Mouse (Mus musculus) kidney, adult 11 months (tissue): ENCODE data around the gene Six2.

Source experiments
- DNase-seq: peaks from one replicate; pipeline ENCODE4 v3.0.0; 2022

Gene Six2

DNA sequence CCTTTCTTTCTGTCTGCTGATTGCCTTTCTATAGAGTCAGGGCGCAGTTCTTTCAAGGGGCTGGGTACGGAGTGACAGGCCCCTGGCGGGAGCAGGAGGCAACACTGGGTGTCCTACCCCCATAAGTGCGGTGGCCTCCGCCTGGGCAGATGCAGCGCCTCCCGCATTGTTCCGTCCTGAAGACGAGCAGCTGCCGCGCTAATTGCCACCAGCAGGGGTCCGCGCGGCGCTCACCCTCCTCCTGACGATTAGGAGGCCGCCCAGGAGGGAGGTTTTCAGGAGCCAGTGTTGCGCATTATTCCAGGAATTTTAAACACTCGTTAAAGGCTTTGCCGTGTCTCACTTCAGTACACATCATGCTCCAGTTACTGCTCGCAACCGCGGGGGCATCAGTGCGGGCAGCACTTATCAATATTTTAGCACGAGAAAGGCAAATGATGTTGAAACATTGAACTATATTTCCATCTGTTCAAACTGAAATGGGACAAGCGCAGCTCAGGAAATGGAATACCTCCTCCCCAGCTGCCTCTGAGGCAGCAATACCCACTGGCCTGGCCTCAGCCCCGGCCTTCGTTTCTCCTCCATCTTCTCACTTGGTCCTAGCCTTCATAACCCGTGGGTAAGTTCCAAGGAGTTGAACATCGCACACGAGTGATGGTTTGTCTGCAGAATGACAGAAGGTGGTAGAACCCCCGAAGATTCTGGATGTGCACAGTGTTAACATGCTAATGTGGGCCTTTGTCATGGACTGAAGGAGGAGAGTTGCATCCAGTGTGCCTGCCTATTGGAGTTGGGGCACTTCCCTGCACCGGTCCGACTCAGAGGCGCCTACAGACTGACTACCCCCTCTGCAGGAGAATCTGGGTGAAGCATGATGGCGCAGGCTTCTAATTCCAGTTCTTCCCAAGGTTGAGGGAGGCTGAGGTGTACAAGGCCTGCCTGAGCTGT is 42.1 kb downstream of the Six2 start:
- DNase-seq = no peak

DNA sequence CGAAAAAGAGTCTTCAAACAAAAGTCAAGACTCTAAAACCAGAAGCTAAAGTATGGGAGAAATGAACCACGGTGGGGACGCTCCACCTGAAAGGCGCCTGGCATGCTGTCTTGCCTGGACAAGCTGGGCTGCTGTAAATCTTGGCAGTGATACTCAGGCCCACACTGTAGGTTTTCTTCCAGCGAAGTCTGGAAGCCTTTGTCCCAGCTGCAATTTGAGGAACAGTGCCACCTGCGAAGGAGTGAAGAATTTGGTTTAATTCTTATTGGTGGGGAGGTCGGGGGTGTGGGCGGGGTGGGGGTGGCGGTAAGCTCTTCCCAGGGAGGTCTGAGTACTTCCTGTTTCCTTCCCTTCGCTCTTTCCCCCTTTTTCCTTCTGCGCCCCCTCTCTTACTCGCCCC is 42.8 kb downstream of the Six2 start:
- DNase-seq = no peak

DNA sequence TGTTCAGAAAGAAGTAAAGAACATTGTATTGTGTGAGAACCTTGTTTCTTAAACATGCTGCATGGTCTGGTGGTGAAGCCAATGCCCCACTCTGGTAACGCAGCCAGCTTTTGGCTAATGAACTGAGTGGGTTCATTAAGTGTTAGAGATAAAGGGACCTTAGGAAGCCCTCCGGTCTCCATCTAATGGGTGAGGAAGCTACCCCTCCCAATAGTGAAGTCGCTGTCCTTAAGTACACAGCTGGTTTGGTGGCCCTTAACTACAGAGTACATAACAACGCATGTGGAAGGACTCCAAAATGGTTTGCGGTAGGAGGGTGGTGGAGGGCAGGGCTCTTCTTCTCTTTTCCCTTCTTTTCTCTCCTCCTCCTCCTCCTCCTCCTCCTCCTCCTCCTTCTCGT is 50.2 kb downstream of the Six2 start:
- DNase-seq = no peak
